ENCODE assay signal across 8 mouse cellular contexts in the genomic region with DNA sequence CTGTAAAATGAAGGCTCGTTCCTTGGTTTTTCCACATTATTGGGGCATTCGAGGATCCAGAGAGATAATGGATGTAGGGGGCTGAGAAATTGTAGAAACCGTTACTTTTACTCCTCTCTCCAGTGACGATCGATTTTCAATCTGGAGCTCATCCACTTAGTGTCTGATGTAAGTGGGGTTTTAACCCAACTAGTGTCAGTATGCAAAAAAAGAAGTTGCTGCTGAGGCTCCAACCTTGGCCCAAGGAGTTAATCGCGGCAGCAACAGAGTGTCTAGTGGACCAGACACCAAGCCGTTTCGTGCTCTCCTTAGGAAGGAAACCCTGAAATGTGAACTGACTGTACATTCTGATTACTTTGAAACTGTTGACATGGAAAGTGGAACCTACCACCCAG. TPM values are rescaled to one million over a fixed set of nuclear protein-coding genes. Genes with fewer than 3 reads are reported as not detected.
DNase-seq lines count a peak whose midpoint lies in the region; ATAC-seq lines count a peak whose summit lies in the region.

No protein-coding gene starts in this region.

- peak overlapping the region; percentile 56 for H3K4me2 ChIP-seq in limb, embryonic 12.5 days
- peak overlapping the region; percentile 64 for H3K4me2 ChIP-seq in stomach, embryonic 16.5 days (ENCODE audit: low read depth, low read length)

- no peak for ATAC-seq in CD4-positive, CD25-positive, alpha-beta regulatory T cell, adult 4 months
- no peak for ATAC-seq in limb, embryonic 12.5 days (ENCODE audit: insufficient number of reproducible peaks, insufficient read depth, low FRiP score, low TSS enrichment, low read depth)
- ATAC-seq in stomach, embryonic 16.5 days (ENCODE audit: insufficient read depth, low FRiP score), result no peak

- H3K9ac ChIP-seq in limb, embryonic 12.5 days (replicated peaks), result peak overlapping the region; percentile 82
- peak overlapping the region; percentile 77 for H3K9ac ChIP-seq in stomach, embryonic 16.5 days (ENCODE audit: low read length)

- WGBS in limb, embryonic 12.5 days, result 4% methylated on average over 9 of the region's 9 CpGs
- WGBS in stomach, embryonic 16.5 days, result 1% methylated on average over 9 of the region's 9 CpGs

- H3K27ac ChIP-seq in limb, embryonic 12.5 days, result peak overlapping the region; percentile 94
- H3K27ac ChIP-seq in stomach, embryonic 16.5 days (ENCODE audit: low read length), result peak overlapping the region; percentile 89

- peaks cover 3% of the 10 kb centered on the region; the same call in 1 of the 2 replicates for H3K9me3 ChIP-seq in limb, embryonic 12.5 days
- H3K9me3 ChIP-seq in stomach, embryonic 16.5 days (replicated peaks; ENCODE audit: control insufficient read depth, low read length), result no peaks in the 10 kb centered on the region

- peaks cover 31% of the 10 kb centered on the region for H3K36me3 ChIP-seq in limb, embryonic 12.5 days
- H3K36me3 ChIP-seq in stomach, embryonic 16.5 days (ENCODE audit: control insufficient read depth, insufficient read depth, low read length), result 0 out of 2 replicates have a peak, but pooled peaks cover 4% of the 10 kb centered on the region

- peak; percentile 39 for DNase-seq in CD4-positive, CD25-positive, alpha-beta regulatory T cell, adult 2 months (ENCODE audit: low read depth, low spot score)
- DNase-seq in retina, postnatal 1 day, result peak; percentile 39
- DNase-seq in retina, embryonic 14.5 days (ENCODE audit: low spot score), result no peak
- DNase-seq in spleen, postnatal 14 days (ENCODE audit: low spot score in 2 of 2), result no peak
- no peak for DNase-seq in adrenal gland, postnatal 4 days (ENCODE audit: low spot score in 2 of 2)

- H3K4me1 ChIP-seq in limb, embryonic 12.5 days (replicated peaks), result peaks cover 29% of the 10 kb centered on the region
- peaks cover 14% of the 10 kb centered on the region for H3K4me1 ChIP-seq in stomach, embryonic 16.5 days (ENCODE audit: control insufficient read depth, insufficient read depth, low read length)

- no peaks in the 10 kb centered on the region for H3K27me3 ChIP-seq in limb, embryonic 12.5 days
- no peaks in the 10 kb centered on the region for H3K27me3 ChIP-seq in stomach, embryonic 16.5 days (ENCODE audit: control insufficient read depth, insufficient read depth, low read length)

- H3K4me3 ChIP-seq in limb, embryonic 12.5 days (replicated peaks), result peak overlapping the region; percentile 62
- H3K4me3 ChIP-seq in stomach, embryonic 16.5 days (replicated peaks; ENCODE audit: low read length), result peak overlapping the region; percentile 57

RNA-seq across cellular contexts. Expression of a gene that starts 1.1 kb away (rescaled TPM):
- 10 to 100 TPM; 64.0 to 76.0 TPM for polyA plus RNA-seq in CD4-positive, CD25-positive, alpha-beta regulatory T cell, adult 4 months (2017; shearing (Covaris generic))
- 62.0 and 63.8 TPM in 2 replicates for polyA plus RNA-seq in limb, embryonic 12.5 days (2016; fragmentation: Nextera tagmentation; extraction: Ambion mirVana)
- 106 and 113 TPM in 2 replicates for polyA plus RNA-seq in stomach, embryonic 16.5 days (2015; fragmentation: Nextera tagmentation; extraction: Ambion mirVana)
- 10 to 100 TPM; 44.3 TPM for total RNA-seq in adrenal gland, postnatal 4 days (2021)

RNA-seq across cellular contexts. Expression of a gene that starts 5.7 kb away (rescaled TPM):
- 1 to 10 TPM; 4.9 to 8.3 TPM for polyA plus RNA-seq in CD4-positive, CD25-positive, alpha-beta regulatory T cell, adult 4 months (2017; shearing (Covaris generic))
- 44.8 and 46.4 TPM in 2 replicates for polyA plus RNA-seq in limb, embryonic 12.5 days (2016; fragmentation: Nextera tagmentation; extraction: Ambion mirVana)
- 45.0 and 46.1 TPM in 2 replicates for polyA plus RNA-seq in stomach, embryonic 16.5 days (2015; fragmentation: Nextera tagmentation; extraction: Ambion mirVana)
- 10 to 100 TPM; 11.3 to 15.0 TPM for total RNA-seq in adrenal gland, postnatal 4 days (2021)

RNA-seq across cellular contexts. Expression of a gene that starts 10.3 kb away (rescaled TPM):
- polyA plus RNA-seq in CD4-positive, CD25-positive, alpha-beta regulatory T cell, adult 4 months (2017; shearing (Covaris generic)), result 100 to 1,000 TPM; 144 to 199 TPM
- not detected in 2 replicates for polyA plus RNA-seq in limb, embryonic 12.5 days (2016; fragmentation: Nextera tagmentation; extraction: Ambion mirVana)
- polyA plus RNA-seq in stomach, embryonic 16.5 days (2015; fragmentation: Nextera tagmentation; extraction: Ambion mirVana), result not detected in 2 replicates
- not detected for total RNA-seq in adrenal gland, postnatal 4 days (2021)

RNA-seq across cellular contexts. Expression of a gene that starts 12.9 kb away (rescaled TPM):
- polyA plus RNA-seq in CD4-positive, CD25-positive, alpha-beta regulatory T cell, adult 4 months (2017; shearing (Covaris generic)), result 1 to 10 TPM in 1 of 2 experiments, under 1 TPM in 1; 0.32 to 1.5 TPM
- polyA plus RNA-seq in limb, embryonic 12.5 days (2016; fragmentation: Nextera tagmentation; extraction: Ambion mirVana), result 1.1 and 1.3 TPM in 2 replicates
- polyA plus RNA-seq in stomach, embryonic 16.5 days (2015; fragmentation: Nextera tagmentation; extraction: Ambion mirVana), result 22.3 and 22.9 TPM in 2 replicates
- total RNA-seq in adrenal gland, postnatal 4 days (2021), result 1 to 10 TPM; 1.4 to 1.5 TPM

RNA-seq across cellular contexts. Expression of a gene that starts 29.7 kb away (rescaled TPM):
- not detected for polyA plus RNA-seq in CD4-positive, CD25-positive, alpha-beta regulatory T cell, adult 4 months (2017; shearing (Covaris generic))
- polyA plus RNA-seq in limb, embryonic 12.5 days (2016; fragmentation: Nextera tagmentation; extraction: Ambion mirVana), result 215 and 216 TPM in 2 replicates
- 1,306 and 1,388 TPM in 2 replicates for polyA plus RNA-seq in stomach, embryonic 16.5 days (2015; fragmentation: Nextera tagmentation; extraction: Ambion mirVana)
- total RNA-seq in adrenal gland, postnatal 4 days (2021), result 100 to 1,000 TPM; 135 to 293 TPM

Comparison
In these comparisons a context has a peak if more than half of its experiments do, and no peak if none do; other contexts are left out.
1. DNase-seq: peak in CD4-positive, CD25-positive, alpha-beta regulatory T cell, adult 2 months (single experiment) and retina, postnatal 1 day (single experiment); none in retina, embryonic 14.5 days (single experiment), spleen, postnatal 14 days (0 of 2) and adrenal gland, postnatal 4 days (0 of 2).
2. RNA of a gene that starts 10.3 kb away (polyA plus RNA-seq): 144 to 199 TPM in CD4-positive, CD25-positive, alpha-beta regulatory T cell, adult 4 months; not detected in stomach, embryonic 16.5 days and not detected in limb, embryonic 12.5 days; every median in the first group is over 100 times any median in the second.